Mouse (Mus musculus): Measurements from ENCODE around the gene Hepacam2. TPM values are rescaled to one million over a fixed set of nuclear protein-coding genes. Genes with fewer than 3 reads are reported as not detected.
"Not testable (repeated sequence)": the region's sequence is repeated elsewhere in the genome, so short reads cannot be mapped to it uniquely, and the experiment has no call there.

The Hepacam2 gene
- total RNA-seq, 2 experiments from 2014 or later: 0.44 TPM; not detected in 1

- no peak for DNase-seq
These were observed 34.5 kb downstream of the Hepacam2 start for GRCm38 (mm10) chr6:3463594-3463993.

GRCm38 (mm10) chr6:3463026-3463425 lies 35.1 kb downstream of the Hepacam2 start:
- DNase-seq: peak in 1 of 2 experiments; percentile 4

- no peak for DNase-seq
These were observed 42.1 kb downstream of the Hepacam2 start for GRCm38 (mm10) chr6:3455944-3456536.

- DNase-seq: no peak
These were observed 43.7 kb downstream of the Hepacam2 start for GRCm38 (mm10) chr6:3454421-3454820.

GRCm38 (mm10) chr6:3447404-3447803 lies 50.7 kb downstream of the Hepacam2 start:
- peak; percentile 72 to 83 for DNase-seq

GRCm38 (mm10) chr6:3443905-3444304 lies 54.2 kb downstream of the Hepacam2 start:
- DNase-seq: no peak

DNA sequence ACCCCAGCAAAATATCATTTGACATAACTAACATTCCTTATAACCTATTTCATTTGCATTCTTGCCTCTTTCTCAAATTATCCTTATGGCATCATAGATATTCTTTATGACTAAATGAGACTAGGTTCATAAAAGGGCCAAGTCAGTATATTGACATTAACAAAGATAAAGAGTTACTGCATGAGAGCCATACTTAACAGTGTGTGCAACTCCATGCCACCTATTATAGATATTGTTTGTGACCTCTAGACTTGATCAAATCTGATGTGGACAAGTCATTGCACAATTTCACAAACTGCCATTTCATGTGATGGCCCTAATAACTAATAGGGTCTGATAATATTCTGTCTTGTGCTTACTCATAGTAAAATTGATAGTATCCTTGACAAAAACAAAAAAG lies 62.0 kb downstream of the Hepacam2 start:
- DNase-seq: no peak

GRCm38 (mm10) chr6:3430976-3431375 lies 67.1 kb downstream of the Hepacam2 start:
- DNase-seq: not testable (repeated sequence)

GRCm38 (mm10) chr6:3427047-3427446 lies 71.1 kb downstream of the Hepacam2 start:
- DNase-seq: no peak

- not testable (repeated sequence) for DNase-seq
These were observed 72.8 kb downstream of the Hepacam2 start for GRCm38 (mm10) chr6:3425333-3425732.

GRCm38 (mm10) chr6:3424613-3425277 lies 73.4 kb downstream of the Hepacam2 start:
- DNase-seq: peak; percentile 53 to 80

Other genes with a start within 250 kb of the Hepacam2 start
- 1 to 10 TPM; 6.2 to 7.3 TPM for gene Samd9l, start 98.7 kb downstream of the Hepacam2 start, total RNA-seq (2021)
- 10 to 100 TPM; 15.0 to 15.5 TPM for gene Vps50, start 84 bp upstream of the Hepacam2 start, total RNA-seq (2021)